Comparison of ENCODE assay signal across 8 mouse cellular contexts in the genomic region with DNA sequence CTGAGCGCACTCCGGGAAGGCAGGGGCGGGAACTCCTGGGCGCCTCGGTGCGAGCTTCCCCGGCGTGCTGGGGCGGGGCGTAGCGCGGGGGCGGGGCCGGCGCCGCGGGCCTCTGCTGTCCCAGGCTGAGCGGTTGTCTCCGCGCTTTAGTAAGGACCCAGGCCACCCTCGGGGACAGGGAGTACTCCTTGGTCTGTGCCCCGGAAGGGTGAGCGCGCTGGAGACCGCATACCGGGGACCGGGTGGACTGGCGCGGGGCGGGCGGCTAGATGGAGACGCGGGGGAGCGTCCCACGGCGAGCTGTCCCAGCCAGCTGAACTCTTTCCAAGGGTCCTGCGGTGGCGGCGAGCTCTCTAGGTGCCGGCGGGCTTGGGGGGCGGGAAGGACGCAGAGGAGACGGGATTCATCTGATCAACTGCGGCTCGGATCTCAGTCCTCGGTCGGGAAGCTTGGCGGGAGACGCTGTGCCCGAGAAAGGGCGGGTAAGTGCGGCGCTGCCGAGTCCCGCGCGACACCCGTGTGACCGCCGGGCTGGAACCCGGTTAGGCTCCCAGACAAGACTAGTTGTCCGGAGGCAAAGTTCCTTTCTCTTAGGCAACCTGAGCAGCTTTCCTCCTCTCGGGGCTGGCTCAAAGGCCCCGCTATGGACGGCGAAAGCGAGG. TPM values are rescaled to one million over a fixed set of nuclear protein-coding genes. Genes with fewer than 3 reads are reported as not detected.
DNase-seq lines count a peak whose midpoint lies in the region; ATAC-seq and TF ChIP-seq lines count a peak whose summit lies in the region.

No protein-coding gene starts in this region.

- ATAC-seq in liver, embryonic 14.5 days (ENCODE audit: insufficient read depth) = peak; percentile 71
- ATAC-seq in neural tube, embryonic 12.5 days (ENCODE audit: low FRiP score, low read depth) = peak; percentile 95

- TF ChIP-seq CTCF in kidney, adult 2 months (conservative IDR thresholded peaks at IDR 0.05; ENCODE audit: insufficient read depth, insufficient read length, low read depth, low read length) = no peak
- no peak for TF ChIP-seq CTCF in liver, embryonic 14.5 days (IDR thresholded peaks at IDR 0.05; ENCODE audit: low read depth)

- H3K27me3 ChIP-seq in kidney, adult 2 months (replicated peaks; ENCODE audit: control insufficient read depth, insufficient read depth, low read length) = no peaks in the 10 kb centered on the region
- H3K27me3 ChIP-seq in liver, embryonic 14.5 days (ENCODE audit: control insufficient read depth, insufficient read depth, low read length) = peaks cover 33% of the 10 kb centered on the region
- H3K27me3 ChIP-seq in neural tube, embryonic 12.5 days (replicated peaks) = peaks cover 7% of the 10 kb centered on the region

- TF ChIP-seq EP300 in liver, embryonic 14.5 days (IDR thresholded peaks at IDR 0.05; ENCODE audit: low read depth) = no peak

- peak overlapping the region; percentile 49 for H3K4me2 ChIP-seq in liver, embryonic 14.5 days (ENCODE audit: low read depth)
- H3K4me2 ChIP-seq in neural tube, embryonic 12.5 days (replicated peaks) = peak overlapping the region; percentile 90

- no peak for TF ChIP-seq POLR2A in kidney, adult 2 months (IDR thresholded peaks at IDR 0.05; ENCODE audit: low read depth, low read length)

- H3K9ac ChIP-seq in liver, embryonic 14.5 days (replicated peaks) = no peak overlapping the region
- peak overlapping the region; percentile 78 for H3K9ac ChIP-seq in neural tube, embryonic 12.5 days

- no peaks in the 10 kb centered on the region for H3K9me3 ChIP-seq in liver, embryonic 14.5 days (ENCODE audit: control insufficient read depth, low read length)
- no peaks in the 10 kb centered on the region for H3K9me3 ChIP-seq in neural tube, embryonic 12.5 days

- H3K36me3 ChIP-seq in kidney, adult 2 months (ENCODE audit: control insufficient read depth, insufficient read depth, low read length) = no peaks in the 10 kb centered on the region
- no peaks in the 10 kb centered on the region for H3K36me3 ChIP-seq in liver, embryonic 14.5 days (replicated peaks; ENCODE audit: control insufficient read depth, insufficient read depth, low read depth)
- H3K36me3 ChIP-seq in neural tube, embryonic 12.5 days = no peaks in the 10 kb centered on the region

- peak; percentile 23 for DNase-seq in layer of hippocampus, adult 11-12 months (ENCODE audit: low spot score)
- no peak for DNase-seq in layer of hippocampus, adult 18-20 months (ENCODE audit: low spot score in 2 of 2)
- peak; percentile 42 for DNase-seq in embryo, embryonic 11.5 days (ENCODE audit: low read depth, low spot score)
- peak; percentile 46 for DNase-seq in heart, adult 8-10 months (ENCODE audit: low spot score)
- DNase-seq in kidney, adult 2 months = peak; percentile 80
- DNase-seq in liver, embryonic 14.5 days (ENCODE audit: low read depth in 3 of 3, low spot score in 3 of 3) = peak in 2 of 3 experiments; percentile 1 to 7
- DNase-seq in urinary bladder, adult 18-20 months (ENCODE audit: low spot score in 2 of 2) = peak; percentile 48 to 74

- WGBS in kidney, adult 2 months = 3% methylated on average over 68 of the region's 68 CpGs
- under 1% methylated on average over 68 of the region's 68 CpGs for WGBS in liver, embryonic 14.5 days (ENCODE audit: insufficient replicate concordance)
- WGBS in neural tube, embryonic 12.5 days = under 1% methylated on average over 68 of the region's 68 CpGs

- H3K4me1 ChIP-seq in kidney, adult 2 months (ENCODE audit: control insufficient read depth, insufficient read depth, low read length) = no peaks in the 10 kb centered on the region
- H3K4me1 ChIP-seq in liver, embryonic 14.5 days (replicated peaks; ENCODE audit: control insufficient read depth in 2 of 2, insufficient read depth in 2 of 2, low read length in 1 of 2) = no peaks in the 10 kb centered on the region
- no peaks in the 10 kb centered on the region; the same call in 1 of the 2 replicates for H3K4me1 ChIP-seq in neural tube, embryonic 12.5 days

- peak overlapping the region; percentile 27 for H3K27ac ChIP-seq in kidney, adult 2 months (ENCODE audit: insufficient read depth, low read depth, low read length)
- H3K27ac ChIP-seq in liver, embryonic 14.5 days = no peak overlapping the region
- no peak overlapping the region for H3K27ac ChIP-seq in neural tube, embryonic 12.5 days

- peak overlapping the region; percentile 83 for H3K4me3 ChIP-seq in kidney, adult 2 months (ENCODE audit: insufficient read depth, low read depth, low read length)
- H3K4me3 ChIP-seq in liver, embryonic 14.5 days (ENCODE audit: insufficient read depth in 1 of 2, low read depth in 2 of 2, low read length in 2 of 2) = peak overlapping the region; percentile 44 to 45
- H3K4me3 ChIP-seq in neural tube, embryonic 12.5 days = peak overlapping the region; percentile 78

RNA-seq across cellular contexts. Expression of a gene that starts 0.8 kb away (rescaled TPM):
- 10 to 100 TPM; 56.5 to 59.5 TPM for total RNA-seq in layer of hippocampus, adult 18-20 months (2021)
- total RNA-seq in heart, adult 8-10 months (2022) = 1 to 10 TPM; 1.8 to 3.9 (median 2.5) TPM
- polyA plus RNA-seq in kidney, adult 2 months (2012; rRNA removed) = 1.3 and 1.6 TPM in 2 replicates
- polyA plus RNA-seq in liver, embryonic 14.5 days (2012; rRNA removed) = 0.09 and 0.10 TPM in 2 replicates
- 0.08 and 0.14 TPM in 2 replicates for polyA plus RNA-seq in liver, embryonic 14.5 days (2014; fragmentation: Nextera tagmentation; extraction: Ambion mirVana)
- 15.2 and 15.7 TPM in 2 replicates for polyA plus RNA-seq in neural tube, embryonic 12.5 days (2016; fragmentation: Nextera tagmentation; extraction: Ambion mirVana)

Comparison
In these comparisons a context has a peak if more than half of its experiments do, and no peak if none do; other contexts are left out.
1. DNase-seq: peak in layer of hippocampus, adult 11-12 months (single experiment), embryo, embryonic 11.5 days (single experiment), heart, adult 8-10 months (single experiment), kidney, adult 2 months (single experiment), liver, embryonic 14.5 days (2 of 3) and urinary bladder, adult 18-20 months (2 of 2); none in layer of hippocampus, adult 18-20 months (0 of 2).
2. Peak in every context shown above with its lines, with median percentiles within 50 percentile points of each other: H3K4me3 ChIP-seq.